Mouse (Mus musculus) spleen, postnatal 0 days (tissue): ENCODE measurements around the gene Dcp1a. TPM values are rescaled to one million over a fixed set of nuclear protein-coding genes. Genes with fewer than 3 reads are reported as not detected.

Experiments used
- polyA plus RNA-seq: library from polyadenylated mRNA; unstranded; fragments of >200 nt; fragmentation: Nextera tagmentation; extraction: Ambion mirVana; gene quantifications from 2 replicates; pipeline ENCODE4 v1.2.1, GENCODE M21; 2015

Gene Dcp1a
- 7.5 and 9.5 TPM in 2 replicates for polyA plus RNA-seq

GRCm38 (mm10) chr14:30479361-30479948 lies at the start of gene Dcp1a:
Gene Dcp1a (plus strand): TSS chr14:30479535.

GRCm38 (mm10) chr14:30491342-30491741 lies 12.0 kb downstream of the Dcp1a start, which contains the start of gene Cacna1d:
Gene Cacna1d (minus strand): TSS chr14:30491455.

GRCm38 (mm10) chr14:30548131-30548720 lies 68.9 kb downstream of the Dcp1a start, which contains the start of gene Tkt:
Gene Tkt (plus strand): TSS chr14:30548359.

Other genes starting within 250 kb of the Dcp1a start
- gene Cacna1d, start 11.9 kb downstream of the Dcp1a start, polyA plus RNA-seq, result 1.9 and 2.4 TPM in 2 replicates
- gene Tkt, start 68.8 kb downstream of the Dcp1a start, polyA plus RNA-seq, result 245 and 253 TPM in 2 replicates
- 35.4 and 48.4 TPM in 2 replicates for gene Prkcd, start 146.7 kb downstream of the Dcp1a start, polyA plus RNA-seq
- 9.3 and 10.3 TPM in 2 replicates for gene Rft1, start 174.8 kb downstream of the Dcp1a start, polyA plus RNA-seq
- 12.4 and 12.8 TPM in 2 replicates for gene Sfmbt1, start 235.3 kb downstream of the Dcp1a start, polyA plus RNA-seq